Mouse (Mus musculus): ENCODE measurements around the gene Rab5if. TPM values are rescaled to one million over a fixed set of nuclear protein-coding genes. Genes with fewer than 3 reads are reported as not detected.
"Not testable (repeated sequence)": the region's sequence is repeated elsewhere in the genome, so short reads cannot be mapped to it uniquely, and the experiment has no call there.

Rab5if gene
- polyA plus RNA-seq, 1 experiment from 2014 or later = 144 TPM

GRCm38 (mm10) chr2:156877726-156878125 is 14.8 kb downstream of the Rab5if start:
- H3K27me3 ChIP-seq = no peaks in the 10 kb centered on the region
- H3K9me3 ChIP-seq = no peaks in the 10 kb centered on the region
- no peak overlapping the region for H3K9ac ChIP-seq (replicated peaks)
- no peak overlapping the region for H3K4me3 ChIP-seq
- H3K4me2 ChIP-seq (replicated peaks) = no peak overlapping the region
- 72% methylated on average over 9 of the region's 9 CpGs for WGBS
- no peak for ATAC-seq (replicated peaks)
- no peaks in the 10 kb centered on the region for H3K4me1 ChIP-seq
- peaks cover 19% of the 10 kb centered on the region for H3K36me3 ChIP-seq
- H3K27ac ChIP-seq (replicated peaks) = no peak overlapping the region

- Histone ChIP-seq H3K4me3 (no peak overlapping the region), H3K9me3 (no peaks in the 10 kb centered on the region), H3K4me2 (replicated peaks) (no peak overlapping the region), H3K4me1 (no peaks in the 10 kb centered on the region), H3K27me3 (no peaks in the 10 kb centered on the region), H3K9ac (replicated peaks) (no peak overlapping the region), H3K27ac (replicated peaks) (no peak overlapping the region), H3K36me3 (peaks cover 5% of the 10 kb centered on the region)
- WGBS = 85% methylated on average over 3 of the region's 3 CpGs
- ATAC-seq (replicated peaks) = no peak
Observed at GRCm38 (mm10) chr2:156879541-156879940, 16.6 kb downstream of the Rab5if start.

- Histone ChIP-seq H3K4me2 (replicated peaks) (no peak overlapping the region), H3K9ac (replicated peaks) (no peak overlapping the region), H3K4me3 (no peak overlapping the region), H3K9me3 (no peaks in the 10 kb centered on the region), H3K27ac (replicated peaks) (no peak overlapping the region), H3K27me3 (no peaks in the 10 kb centered on the region), H3K36me3 (no peaks in the 10 kb centered on the region), H3K4me1 (no peaks in the 10 kb centered on the region)
- ATAC-seq (replicated peaks) = no peak
- 48% methylated on average over 10 of the region's 10 CpGs for WGBS
Observed at GRCm38 (mm10) chr2:156882431-156883001, 19.6 kb downstream of the Rab5if start.

GRCm38 (mm10) chr2:156884396-156885211 is 21.7 kb downstream of the Rab5if start:
- Histone ChIP-seq H3K36me3 (no peaks in the 10 kb centered on the region), H3K4me2 (replicated peaks) (no peak overlapping the region), H3K27me3 (no peaks in the 10 kb centered on the region), H3K4me1 (no peaks in the 10 kb centered on the region), H3K4me3 (no peak overlapping the region), H3K9me3 (no peaks in the 10 kb centered on the region), H3K9ac (replicated peaks) (no peak overlapping the region), H3K27ac (replicated peaks) (no peak overlapping the region)
- 87% methylated on average over 10 of the region's 10 CpGs for WGBS
- no peak for ATAC-seq (replicated peaks)

- H3K4me2 ChIP-seq (replicated peaks); H3K27me3 ChIP-seq; H3K4me1 ChIP-seq; H3K4me3 ChIP-seq; H3K9me3 ChIP-seq; H3K36me3 ChIP-seq; ATAC-seq (replicated peaks); H3K9ac ChIP-seq (replicated peaks); H3K27ac ChIP-seq (replicated peaks): not testable (repeated sequence)
- 95% methylated on average over 2 of the region's 2 CpGs for WGBS
Observed at GRCm38 (mm10) chr2:156885666-156886065, 22.7 kb downstream of the Rab5if start.

GRCm38 (mm10) chr2:156886084-156886631 is 23.2 kb downstream of the Rab5if start:
- no peak for ATAC-seq (replicated peaks)
- Histone ChIP-seq H3K9me3 (no peaks in the 10 kb centered on the region), H3K36me3 (no peaks in the 10 kb centered on the region), H3K4me1 (no peaks in the 10 kb centered on the region), H3K9ac (replicated peaks) (no peak overlapping the region), H3K4me3 (no peak overlapping the region), H3K27me3 (no peaks in the 10 kb centered on the region), H3K27ac (replicated peaks) (no peak overlapping the region), H3K4me2 (replicated peaks) (no peak overlapping the region)
- WGBS = 87% methylated on average over 10 of the region's 10 CpGs

- no peaks in the 10 kb centered on the region for H3K4me1 ChIP-seq
- no peak within 1 kb of the TSS for H3K9ac ChIP-seq (replicated peaks)
- no peak for ATAC-seq (replicated peaks)
- H3K27me3 ChIP-seq = no peaks in the 10 kb centered on the region
- no peak within 1 kb of the TSS for H3K4me2 ChIP-seq (replicated peaks)
- H3K9me3 ChIP-seq = no peaks in the 10 kb centered on the region
- H3K4me3 ChIP-seq = no peak within 1 kb of the TSS
- WGBS = 75% methylated on average over 6 of the region's 6 CpGs
- no peaks in the 10 kb centered on the region for H3K36me3 ChIP-seq
- no peak within 1 kb of the TSS for H3K27ac ChIP-seq (replicated peaks)
Observed at GRCm38 (mm10) chr2:156887017-156887416, 24.1 kb downstream of the Rab5if start, which contains the start of gene Sla2. TSS of gene Sla2 (minus strand) at chr2:156887192.

GRCm38 (mm10) chr2:156888490-156888889 is 25.6 kb downstream of the Rab5if start:
- H3K9me3 ChIP-seq = no peaks in the 10 kb centered on the region
- no peaks in the 10 kb centered on the region for H3K36me3 ChIP-seq
- H3K4me2 ChIP-seq (replicated peaks) = no peak overlapping the region
- H3K27ac ChIP-seq (replicated peaks) = no peak overlapping the region
- whole genome bisulfite sequencing = 74% methylated on average over 3 of the region's 3 CpGs
- H3K9ac ChIP-seq (replicated peaks) = no peak overlapping the region
- no peak overlapping the region for H3K4me3 ChIP-seq
- H3K4me1 ChIP-seq = no peaks in the 10 kb centered on the region
- H3K27me3 ChIP-seq = no peaks in the 10 kb centered on the region
- no peak for ATAC-seq (replicated peaks)

GRCm38 (mm10) chr2:156892240-156892639 is 29.3 kb downstream of the Rab5if start:
- ATAC-seq (replicated peaks) = no peak
- Histone ChIP-seq H3K36me3 (no peaks in the 10 kb centered on the region), H3K4me3 (no peak overlapping the region), H3K27me3 (no peaks in the 10 kb centered on the region), H3K4me1 (no peaks in the 10 kb centered on the region), H3K4me2 (replicated peaks) (no peak overlapping the region), H3K9me3 (no peaks in the 10 kb centered on the region), H3K9ac (replicated peaks) (no peak overlapping the region), H3K27ac (replicated peaks) (no peak overlapping the region)
- 32% methylated on average over 3 of the region's 3 CpGs for WGBS

GRCm38 (mm10) chr2:156892821-156893220 is 29.9 kb downstream of the Rab5if start:
- no peak for ATAC-seq (replicated peaks)
- 68% methylated on average over 6 of the region's 6 CpGs for WGBS

GRCm38 (mm10) chr2:156894496-156895265 is 31.8 kb downstream of the Rab5if start:
- Histone ChIP-seq H3K4me1 (no peaks in the 10 kb centered on the region), H3K9me3 (no peaks in the 10 kb centered on the region), H3K27ac (replicated peaks) (no peak overlapping the region), H3K4me2 (replicated peaks) (no peak overlapping the region), H3K36me3 (no peaks in the 10 kb centered on the region), H3K9ac (replicated peaks) (no peak overlapping the region), H3K4me3 (no peak overlapping the region), H3K27me3 (no peaks in the 10 kb centered on the region)
- WGBS = 87% methylated on average over 15 of the region's 15 CpGs
- ATAC-seq (replicated peaks) = no peak

More at GRCm38 (mm10) chr2:156892821-156893220, 29.9 kb downstream of the Rab5if start:
- H3K9ac ChIP-seq (replicated peaks) = no peak overlapping the region
- H3K9me3 ChIP-seq = no peaks in the 10 kb centered on the region
- H3K4me3 ChIP-seq = no peak overlapping the region
- H3K27ac ChIP-seq (replicated peaks) = no peak overlapping the region
- H3K36me3 ChIP-seq = no peaks in the 10 kb centered on the region
- H3K4me2 ChIP-seq (replicated peaks) = no peak overlapping the region
- H3K27me3 ChIP-seq = no peaks in the 10 kb centered on the region
- no peaks in the 10 kb centered on the region for H3K4me1 ChIP-seq

GRCm38 (mm10) chr2:156896384-156896914 is 33.5 kb downstream of the Rab5if start:
- H3K9me3 ChIP-seq = no peaks in the 10 kb centered on the region
- no peak overlapping the region for H3K9ac ChIP-seq (replicated peaks)
- no peaks in the 10 kb centered on the region for H3K27me3 ChIP-seq
- H3K4me2 ChIP-seq (replicated peaks) = no peak overlapping the region
- no peak for ATAC-seq (replicated peaks)
- no peak overlapping the region for H3K4me3 ChIP-seq
- H3K27ac ChIP-seq (replicated peaks) = no peak overlapping the region
- no peaks in the 10 kb centered on the region for H3K36me3 ChIP-seq
- WGBS = 73% methylated on average over 9 of the region's 9 CpGs
- no peaks in the 10 kb centered on the region for H3K4me1 ChIP-seq

All from forebrain, embryonic 15.5 days (tissue).